Mouse (Mus musculus): ENCODE data around the gene Pdzk1.
A peak's percentile ranks its signal among the peaks of the same experiment; 100 is the strongest.

Pdzk1 gene

GRCm38 (mm10) chr3:96828984-96829383 is at the start of gene Pdzk1, which contains the start of gene Cd160:
Gene Pdzk1, plus strand, starts transcription at chr3:96829284.
Gene Cd160, minus strand, starts transcription at chr3:96829351.
- DNase-seq (ENCODE audit: low spot score), result no peak

GRCm38 (mm10) chr3:96782236-96782635 is 46.8 kb upstream of the Pdzk1 start:
- DNase-seq (ENCODE audit: low spot score), result no peak

- DNase-seq (ENCODE audit: low spot score), result no peak
These were observed 41.3 kb upstream of the Pdzk1 start for GRCm38 (mm10) chr3:96787784-96788183.

GRCm38 (mm10) chr3:96788506-96788905 is 40.6 kb upstream of the Pdzk1 start:
- DNase-seq (ENCODE audit: low spot score), result no peak

GRCm38 (mm10) chr3:96800254-96800653 is 28.8 kb upstream of the Pdzk1 start:
- no peak for DNase-seq (ENCODE audit: low spot score)

GRCm38 (mm10) chr3:96802214-96802613 is 26.9 kb upstream of the Pdzk1 start:
- no peak for DNase-seq (ENCODE audit: low spot score)

GRCm38 (mm10) chr3:96808136-96808535 is 20.9 kb upstream of the Pdzk1 start:
- DNase-seq (ENCODE audit: low spot score), result no peak

- no peak for DNase-seq (ENCODE audit: low spot score)
These were observed 20.4 kb upstream of the Pdzk1 start for GRCm38 (mm10) chr3:96808651-96809050.

- DNase-seq (ENCODE audit: low spot score), result no peak
These were observed 17.9 kb upstream of the Pdzk1 start for GRCm38 (mm10) chr3:96811232-96811631.

- peak; percentile 87 for DNase-seq (ENCODE audit: low spot score)
These were observed 16.5 kb upstream of the Pdzk1 start for GRCm38 (mm10) chr3:96812395-96813091.

- peak; percentile 69 for DNase-seq (ENCODE audit: low spot score)
These were observed 16.0 kb upstream of the Pdzk1 start for GRCm38 (mm10) chr3:96813106-96813505.

GRCm38 (mm10) chr3:96813591-96814244 is 15.4 kb upstream of the Pdzk1 start:
- DNase-seq (ENCODE audit: low spot score), result no peak

GRCm38 (mm10) chr3:96814342-96814741 is 14.7 kb upstream of the Pdzk1 start:
- no peak for DNase-seq (ENCODE audit: low spot score)

GRCm38 (mm10) chr3:96820116-96820915 is 8.8 kb upstream of the Pdzk1 start:
- no peak for DNase-seq (ENCODE audit: low spot score)

GRCm38 (mm10) chr3:96821581-96821980 is 7.5 kb upstream of the Pdzk1 start:
- DNase-seq (ENCODE audit: low spot score), result no peak

- DNase-seq (ENCODE audit: low spot score), result no peak
These were observed 5.4 kb upstream of the Pdzk1 start for GRCm38 (mm10) chr3:96823701-96824100.

- DNase-seq (ENCODE audit: low spot score), result no peak
These were observed 4.5 kb upstream of the Pdzk1 start for GRCm38 (mm10) chr3:96824614-96825013.

- no peak for DNase-seq (ENCODE audit: low spot score)
These were observed 3.8 kb upstream of the Pdzk1 start for GRCm38 (mm10) chr3:96825261-96825660.

- peak; percentile 25 for DNase-seq (ENCODE audit: low spot score)
These were observed 698 bp upstream of the Pdzk1 start for GRCm38 (mm10) chr3:96828308-96828864.

GRCm38 (mm10) chr3:96829856-96830255 is 772 bp downstream of the Pdzk1 start:
- no peak for DNase-seq (ENCODE audit: low spot score)

GRCm38 (mm10) chr3:96832930-96833329 is 3.8 kb downstream of the Pdzk1 start:
- DNase-seq (ENCODE audit: low spot score), result no peak

GRCm38 (mm10) chr3:96834587-96835348 is 5.7 kb downstream of the Pdzk1 start:
- no peak for DNase-seq (ENCODE audit: low spot score)
